Mouse (Mus musculus) hindbrain, embryonic 10.5 days (tissue): ENCODE data around the gene Peli2. TPM values are rescaled to one million over a fixed set of nuclear protein-coding genes. Genes with fewer than 3 reads are reported as not detected.

Experiments used
- DNase-seq: peaks from one replicate; pipeline ENCODE4 v3.0.0-alpha.2; 2017; ENCODE audit warnings: low spot score
- H3K27ac ChIP-seq: fragments of 300-500 bp; sonication (generic); 2 replicates; pipeline ENCODE4 v1.5.1; 2016; ENCODE audit warnings: mild to moderate bottlenecking, moderate library complexity
- H3K27me3 ChIP-seq: fragments of 300-500 bp; sonication (generic); 2 replicates; pipeline ENCODE4 v1.6.1; 2016; ENCODE audit warnings: mild to moderate bottlenecking; ENCODE audit not compliant: poor library complexity, insufficient read depth, severe bottlenecking
- H3K36me3 ChIP-seq: fragments of 300-500 bp; sonication (generic); 2 replicates; pipeline ENCODE4 v1.6.1; 2016; ENCODE audit warnings: mild to moderate bottlenecking, moderate library complexity
- H3K4me1 ChIP-seq: fragments of 300-500 bp; sonication (generic); replicated peaks from 2 replicates; pipeline ENCODE4 v1.6.1; 2016; ENCODE audit warnings: mild to moderate bottlenecking
- H3K4me3 ChIP-seq: fragments of 300-500 bp; sonication (generic); 2 replicates; pipeline ENCODE4 v1.5.1; 2016; ENCODE audit warnings: mild to moderate bottlenecking, moderate library complexity
- H3K9me3 ChIP-seq: fragments of 300-500 bp; sonication (generic); 2 replicates; pipeline ENCODE4 v1.6.1; 2016; ENCODE audit warnings: mild to moderate bottlenecking, moderate library complexity
- WGBS: fragments of 180-500 bp; shearing (Covaris S2); methylation state at CpG from one replicate; pipeline ENCODE4 v1.1.7; 2016; 5-methylcytosine and 5-hydroxymethylcytosine counted together
- polyA plus RNA-seq: library from polyadenylated mRNA; unstranded; fragments of >200 nt; fragmentation: Nextera tagmentation; extraction: Ambion mirVana; gene quantifications from 2 replicates; pipeline ENCODE4 v1.2.1, GENCODE M21; 2016

Peli2 gene
- polyA plus RNA-seq, 1 experiment from 2014 or later = 16.9 TPM

- H3K4me1 ChIP-seq = peaks cover 38% of the 10 kb centered on the region
Measured at GRCm38 (mm10) chr14:48254696-48255095, 134.1 kb downstream of the Peli2 start.

GRCm38 (mm10) chr14:48255290-48255689 lies 134.7 kb downstream of the Peli2 start:
- H3K27ac ChIP-seq = no peak overlapping the region
- H3K9me3 ChIP-seq = no peaks in the 10 kb centered on the region
- no peaks in the 10 kb centered on the region for H3K27me3 ChIP-seq
- H3K4me3 ChIP-seq = no peak overlapping the region
- H3K36me3 ChIP-seq = peaks cover 49% of the 10 kb centered on the region
- 50% methylated on average over 5 of the region's 5 CpGs for WGBS
- DNase-seq = peak; percentile 24
- peaks cover 38% of the 10 kb centered on the region for H3K4me1 ChIP-seq

More at GRCm38 (mm10) chr14:48254696-48255095, 134.1 kb downstream of the Peli2 start:
- DNase-seq = no peak
- Histone ChIP-seq H3K4me3 (no peak overlapping the region), H3K27ac (no peak overlapping the region), H3K36me3 (peaks cover 52% of the 10 kb centered on the region), H3K9me3 (no peaks in the 10 kb centered on the region), H3K27me3 (no peaks in the 10 kb centered on the region)
- WGBS = 94% methylated on average over 8 of the region's 8 CpGs

- WGBS = 88% methylated on average over 7 of the region's 7 CpGs
- no peak for DNase-seq
- Histone ChIP-seq H3K4me1 (peaks cover 27% of the 10 kb centered on the region), H3K36me3 (peaks cover 44% of the 10 kb centered on the region), H3K27ac (no peak overlapping the region), H3K4me3 (no peak overlapping the region), H3K9me3 (no peaks in the 10 kb centered on the region), H3K27me3 (no peaks in the 10 kb centered on the region)
Measured at GRCm38 (mm10) chr14:48257759-48258158, 137.1 kb downstream of the Peli2 start.

- no peaks in the 10 kb centered on the region for H3K27me3 ChIP-seq
- WGBS = 83% methylated on average over 10 of the region's 10 CpGs
- H3K27ac ChIP-seq = no peak overlapping the region
- peaks cover 27% of the 10 kb centered on the region for H3K4me1 ChIP-seq
- H3K36me3 ChIP-seq = peaks cover 33% of the 10 kb centered on the region
- DNase-seq = no peak
- no peak overlapping the region for H3K4me3 ChIP-seq
- peaks cover 3% of the 10 kb centered on the region; the same call in 1 of the 2 replicates for H3K9me3 ChIP-seq
Measured at GRCm38 (mm10) chr14:48258696-48259366, 138.2 kb downstream of the Peli2 start.

- WGBS = 91% methylated on average over 4 of the region's 4 CpGs
- H3K4me3 ChIP-seq = no peak overlapping the region
- H3K4me1 ChIP-seq = no peaks in the 10 kb centered on the region
- H3K9me3 ChIP-seq = peaks cover 3% of the 10 kb centered on the region; the same call in 1 of the 2 replicates
- no peak for DNase-seq
- H3K27ac ChIP-seq = no peak overlapping the region
- H3K27me3 ChIP-seq = no peaks in the 10 kb centered on the region
- H3K36me3 ChIP-seq = peaks cover 5% of the 10 kb centered on the region; the same call in 1 of the 2 replicates
Measured at GRCm38 (mm10) chr14:48263146-48263545, 142.5 kb downstream of the Peli2 start.

GRCm38 (mm10) chr14:48266710-48267109 lies 146.1 kb downstream of the Peli2 start:
- WGBS = 87% methylated on average over 6 of the region's 6 CpGs
- Histone ChIP-seq H3K27me3 (no peaks in the 10 kb centered on the region), H3K27ac (no peak overlapping the region), H3K36me3 (no peaks in the 10 kb centered on the region), H3K4me1 (no peaks in the 10 kb centered on the region), H3K4me3 (no peak overlapping the region), H3K9me3 (peaks cover 3% of the 10 kb centered on the region; the same call in 1 of the 2 replicates)
- DNase-seq = no peak

GRCm38 (mm10) chr14:48278291-48278690 lies 157.7 kb downstream of the Peli2 start:
- no peak for DNase-seq
- no peak overlapping the region for H3K27ac ChIP-seq
- no peak overlapping the region for H3K4me3 ChIP-seq
- H3K27me3 ChIP-seq = no peaks in the 10 kb centered on the region
- no peaks in the 10 kb centered on the region for H3K9me3 ChIP-seq
- no peaks in the 10 kb centered on the region for H3K36me3 ChIP-seq
- no peaks in the 10 kb centered on the region for H3K4me1 ChIP-seq
- 77% methylated on average over 1 of the region's 1 CpGs for WGBS

GRCm38 (mm10) chr14:48286949-48287348 lies 166.3 kb downstream of the Peli2 start:
- no peaks in the 10 kb centered on the region for H3K4me1 ChIP-seq
- no peak overlapping the region for H3K27ac ChIP-seq
- no peaks in the 10 kb centered on the region for H3K36me3 ChIP-seq
- no peak overlapping the region for H3K4me3 ChIP-seq
- H3K27me3 ChIP-seq = no peaks in the 10 kb centered on the region
- WGBS = 83% methylated on average over 5 of the region's 5 CpGs
- no peak for DNase-seq
- H3K9me3 ChIP-seq = no peaks in the 10 kb centered on the region

- no peaks in the 10 kb centered on the region for H3K4me1 ChIP-seq
- H3K9me3 ChIP-seq = no peaks in the 10 kb centered on the region
- H3K27ac ChIP-seq = no peak overlapping the region
- no peak for DNase-seq
- H3K4me3 ChIP-seq = no peak overlapping the region
- H3K27me3 ChIP-seq = no peaks in the 10 kb centered on the region
- 87% methylated on average over 4 of the region's 4 CpGs for WGBS
- H3K36me3 ChIP-seq = no peaks in the 10 kb centered on the region
Measured at GRCm38 (mm10) chr14:48287581-48287980, 167.0 kb downstream of the Peli2 start.

GRCm38 (mm10) chr14:48288600-48288999 lies 168.0 kb downstream of the Peli2 start:
- H3K4me1 ChIP-seq = no peaks in the 10 kb centered on the region
- H3K4me3 ChIP-seq = no peak overlapping the region
- no peaks in the 10 kb centered on the region for H3K9me3 ChIP-seq
- no peaks in the 10 kb centered on the region for H3K27me3 ChIP-seq
- no peak for DNase-seq
- no peaks in the 10 kb centered on the region for H3K36me3 ChIP-seq
- 89% methylated on average over 2 of the region's 2 CpGs for WGBS
- H3K27ac ChIP-seq = no peak overlapping the region

GRCm38 (mm10) chr14:48289602-48290599 lies 169.3 kb downstream of the Peli2 start:
- Histone ChIP-seq H3K27ac (no peak overlapping the region), H3K4me3 (no peak overlapping the region), H3K4me1 (0 out of 2 replicates have a peak, but pooled peaks cover 3% of the 10 kb centered on the region), H3K9me3 (no peaks in the 10 kb centered on the region), H3K36me3 (no peaks in the 10 kb centered on the region), H3K27me3 (no peaks in the 10 kb centered on the region)
- 88% methylated on average over 10 of the region's 10 CpGs for WGBS
- DNase-seq = no peak

- 89% methylated on average over 7 of the region's 7 CpGs for WGBS
- 0 out of 2 replicates have a peak, but pooled peaks cover 10% of the 10 kb centered on the region for H3K4me1 ChIP-seq
- no peaks in the 10 kb centered on the region for H3K9me3 ChIP-seq
- H3K27me3 ChIP-seq = no peaks in the 10 kb centered on the region
- H3K27ac ChIP-seq = no peak overlapping the region
- no peaks in the 10 kb centered on the region for H3K36me3 ChIP-seq
- no peak overlapping the region for H3K4me3 ChIP-seq
- no peak for DNase-seq
Measured at GRCm38 (mm10) chr14:48293498-48293897, 172.9 kb downstream of the Peli2 start.

GRCm38 (mm10) chr14:48295410-48295809 lies 174.8 kb downstream of the Peli2 start:
- no peak overlapping the region for H3K27ac ChIP-seq
- no peak overlapping the region for H3K4me3 ChIP-seq
- no peaks in the 10 kb centered on the region for H3K9me3 ChIP-seq
- H3K36me3 ChIP-seq = no peaks in the 10 kb centered on the region
- 55% methylated on average over 5 of the region's 5 CpGs for WGBS
- H3K4me1 ChIP-seq = 0 out of 2 replicates have a peak, but pooled peaks cover 10% of the 10 kb centered on the region
- no peak for DNase-seq
- H3K27me3 ChIP-seq = no peaks in the 10 kb centered on the region
